Mouse (Mus musculus) C2C12 (cell line): Measurements from ENCODE around the gene Atp1a1. TPM values are rescaled to one million over a fixed set of nuclear protein-coding genes. Genes with fewer than 3 reads are reported as not detected.

Experiments
- H3K27me3 ChIP-seq: one replicate; pipeline ENCODE4 v1.6.1; 2011; ENCODE audit not compliant: control insufficient read depth, insufficient read depth, insufficient read length
- H3K36me3 ChIP-seq: one replicate; pipeline ENCODE4 v1.6.1; 2011; ENCODE audit not compliant: control insufficient read depth, insufficient read depth
- H3K4me3 ChIP-seq: one replicate; pipeline ENCODE4 v1.5.1; 2011; ENCODE audit warnings: mild to moderate bottlenecking, control low read depth; ENCODE audit not compliant: poor library complexity, insufficient read depth, severe bottlenecking
- H3K79me2 ChIP-seq: one replicate; pipeline ENCODE4 v1.6.1; 2011; ENCODE audit not compliant: control insufficient read depth, insufficient read depth
- H3K79me3 ChIP-seq: one replicate; pipeline ENCODE4 v1.6.1; 2011; ENCODE audit warnings: low read depth, control low read depth
- H3ac ChIP-seq: one replicate; pipeline ENCODE3; 2011; ENCODE audit warnings: low read depth; ENCODE audit not compliant: control insufficient read depth, insufficient read length
- CEBPB ChIP-seq: IDR thresholded peaks from one replicate; pipeline ENCODE4 v1.6.1; 2011; ENCODE audit warnings: low read depth, mild to moderate bottlenecking, control low read depth, moderate library complexity
- CTCF ChIP-seq: IDR thresholded peaks from one replicate; pipeline ENCODE4 v1.5.1; 2011; ENCODE audit not compliant: control insufficient read depth, insufficient read depth, insufficient read length
- FOSL1 ChIP-seq: IDR thresholded peaks from one replicate; pipeline ENCODE4 v1.8.0; 2011; ENCODE audit warnings: mild to moderate bottlenecking, low read length; ENCODE audit not compliant: poor library complexity, insufficient read depth, severe bottlenecking
- MAX ChIP-seq: IDR thresholded peaks from one replicate; pipeline ENCODE4 v1.6.1; 2011; ENCODE audit warnings: mild to moderate bottlenecking, control low read depth
- MYOD1 ChIP-seq: IDR thresholded peaks from one replicate; pipeline ENCODE4 v1.6.1; 2011; ENCODE audit warnings: low read depth; ENCODE audit not compliant: control insufficient read depth, insufficient read length
- MYOG ChIP-seq: IDR thresholded peaks from one replicate; pipeline ENCODE4 v1.6.1; 2011; ENCODE audit not compliant: control insufficient read depth, insufficient read length; ENCODE audit errors: extremely low read depth
- USF1 ChIP-seq: IDR thresholded peaks from one replicate; pipeline ENCODE4 v1.6.1; 2011; ENCODE audit warnings: low read depth, mild to moderate bottlenecking, control low read depth, moderate library complexity
- polyA plus RNA-seq: library from polyadenylated mRNA; unstranded; fragments of >200 nt; fragmentation: generic; extraction: Trizol; gene quantifications from one replicate; pipeline ENCODE4 v1.2.1, GENCODE M21; 2012; ENCODE audit warnings: missing spikeins

Gene Atp1a1
- polyA plus RNA-seq, 1 experiment: 228 TPM

DNA sequence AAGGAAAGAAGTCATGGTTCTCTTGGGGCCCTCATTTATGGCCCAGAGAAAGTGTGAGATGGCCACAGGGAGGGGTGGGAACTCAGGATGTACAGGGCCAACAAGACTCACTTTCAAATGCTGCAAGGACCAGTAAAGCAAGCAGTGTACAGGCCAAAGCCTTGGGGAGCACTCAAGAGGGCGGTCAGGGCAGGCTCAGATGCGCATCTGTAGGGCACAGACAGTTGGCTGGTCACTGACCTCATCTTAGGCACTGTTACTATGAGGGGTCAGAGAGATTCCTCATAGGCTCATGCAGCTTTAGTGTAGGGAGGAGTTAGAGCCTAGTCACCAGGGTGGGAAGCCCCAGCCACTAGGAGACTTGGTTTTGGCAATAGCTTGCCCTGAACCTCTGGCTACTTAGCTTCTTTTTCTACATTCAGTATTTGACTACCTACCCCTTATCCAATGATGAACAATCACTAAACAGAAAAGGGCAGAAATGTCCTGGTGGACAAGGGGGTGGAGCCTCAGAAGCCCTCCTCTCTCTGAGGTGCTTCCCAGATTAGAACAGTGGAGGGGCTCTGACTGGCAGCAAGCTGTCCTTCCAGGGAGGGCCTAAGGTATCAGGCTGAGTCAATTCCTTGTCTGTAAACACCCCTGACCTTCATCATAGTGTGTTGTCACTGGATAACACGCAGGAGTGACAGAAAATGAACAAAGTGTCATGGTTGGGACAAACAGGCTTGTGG lies 29.9 kb downstream of the Atp1a1 start:
- Histone ChIP-seq H3K36me3 (peaks cover 46% of the 10 kb centered on the region), H3K79me2 (no peaks in the 10 kb centered on the region)

DNA sequence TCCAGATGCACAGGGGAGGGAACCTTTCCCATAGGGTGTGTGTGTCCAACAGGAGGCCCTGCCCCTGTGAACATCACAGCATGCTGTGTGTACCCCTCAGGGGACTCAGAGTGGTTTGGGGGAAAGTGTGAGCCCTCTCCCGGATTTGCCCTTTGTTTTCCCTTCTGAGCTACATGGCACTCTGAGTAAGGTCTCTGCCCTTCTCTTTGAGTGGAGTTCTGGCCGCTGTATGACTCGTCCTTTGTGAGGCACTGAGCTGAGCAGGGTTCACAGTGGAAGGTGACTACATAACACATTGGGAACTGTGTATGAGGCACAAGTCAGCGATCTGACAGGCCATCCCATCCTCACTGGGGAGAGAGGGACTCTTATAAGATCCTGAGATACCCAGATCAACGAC lies 31.5 kb downstream of the Atp1a1 start:
- TF ChIP-seq USF1 (no peak), FOSL1 (no peak), MYOG (no peak), MYOD1 (no peak), CEBPB (no peak), CTCF (no peak), MAX (no peak)
- Histone ChIP-seq H3ac (no peak overlapping the region), H3K79me3 (no peaks in the 10 kb centered on the region)

More for the DNA sequence above, 29.9 kb downstream of the Atp1a1 start:
- no peak overlapping the region for H3ac ChIP-seq
- TF ChIP-seq MAX: no peak
- H3K27me3 ChIP-seq: no peaks in the 10 kb centered on the region
- H3K4me3 ChIP-seq: no peak overlapping the region
- H3K79me3 ChIP-seq: no peaks in the 10 kb centered on the region

DNA sequence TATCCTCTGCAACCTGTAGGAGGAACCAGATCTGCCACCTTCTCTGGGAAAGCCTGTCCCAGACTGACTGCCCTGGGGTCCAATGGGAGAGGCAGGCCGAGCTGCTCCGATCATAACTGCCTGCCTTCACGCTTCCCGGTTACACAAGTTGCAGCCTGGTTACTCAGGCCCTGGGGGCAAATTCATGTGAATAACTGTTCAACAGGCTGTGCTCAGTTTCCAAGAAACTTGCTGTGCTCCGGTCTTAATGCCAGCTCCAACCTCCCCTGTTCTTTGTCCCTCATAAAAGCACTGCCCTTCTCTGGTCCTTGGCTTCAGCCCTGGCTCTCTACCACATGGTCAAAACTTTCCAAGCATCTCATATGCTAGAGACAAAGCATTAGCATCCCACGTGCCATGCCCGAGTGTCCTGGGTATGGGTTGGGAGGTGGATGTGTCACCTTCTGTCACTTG lies 32.3 kb downstream of the Atp1a1 start:
- no peak overlapping the region for H3K4me3 ChIP-seq
- peaks cover 22% of the 10 kb centered on the region for H3K36me3 ChIP-seq
- H3K79me2 ChIP-seq: no peaks in the 10 kb centered on the region
- H3ac ChIP-seq: no peak overlapping the region
- no peaks in the 10 kb centered on the region for H3K79me3 ChIP-seq
- TF ChIP-seq CTCF: no peak
- TF ChIP-seq FOSL1: no peak
- no peaks in the 10 kb centered on the region for H3K27me3 ChIP-seq

More for the DNA sequence above, 31.5 kb downstream of the Atp1a1 start:
- H3K27me3 ChIP-seq: no peaks in the 10 kb centered on the region
- no peak overlapping the region for H3K4me3 ChIP-seq
- H3K79me2 ChIP-seq: no peaks in the 10 kb centered on the region
- peaks cover 29% of the 10 kb centered on the region for H3K36me3 ChIP-seq

DNA sequence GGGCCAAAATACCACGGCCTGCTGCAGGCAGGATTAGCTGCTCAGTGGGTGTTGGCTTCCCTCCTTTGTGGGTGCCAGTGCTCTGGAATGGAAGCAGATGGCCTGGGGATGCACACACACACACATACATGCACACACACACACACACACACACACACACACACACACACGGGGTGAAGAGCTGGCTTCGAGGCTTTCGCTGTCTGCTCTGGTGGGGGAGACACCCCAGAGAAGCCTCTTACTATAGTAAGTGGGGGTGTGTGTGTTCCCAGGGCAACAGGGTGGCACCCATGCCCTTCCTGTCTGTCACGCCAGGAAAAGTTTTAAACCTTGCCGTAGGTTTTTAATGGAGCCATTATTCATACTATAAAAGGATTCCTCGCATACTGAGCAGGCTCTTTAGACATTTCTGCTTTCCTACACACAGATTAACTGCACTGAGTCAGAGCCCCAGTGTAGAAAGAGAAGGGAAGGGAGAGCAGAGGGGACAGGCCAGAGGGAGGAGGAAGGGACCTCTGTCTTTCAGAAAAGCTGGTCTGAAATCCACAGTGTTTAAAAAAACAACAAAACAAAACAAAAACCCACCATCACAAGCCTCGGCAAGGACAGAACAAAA lies 32.9 kb downstream of the Atp1a1 start:
- Histone ChIP-seq H3K79me3 (no peaks in the 10 kb centered on the region), H3K36me3 (peaks cover 16% of the 10 kb centered on the region), H3ac (no peak overlapping the region), H3K79me2 (no peaks in the 10 kb centered on the region), H3K27me3 (no peaks in the 10 kb centered on the region), H3K4me3 (no peak overlapping the region)
- TF ChIP-seq CEBPB (no peak), USF1 (no peak), MYOG (no peak), FOSL1 (no peak), CTCF (no peak), MYOD1 (no peak), MAX (no peak)

DNA sequence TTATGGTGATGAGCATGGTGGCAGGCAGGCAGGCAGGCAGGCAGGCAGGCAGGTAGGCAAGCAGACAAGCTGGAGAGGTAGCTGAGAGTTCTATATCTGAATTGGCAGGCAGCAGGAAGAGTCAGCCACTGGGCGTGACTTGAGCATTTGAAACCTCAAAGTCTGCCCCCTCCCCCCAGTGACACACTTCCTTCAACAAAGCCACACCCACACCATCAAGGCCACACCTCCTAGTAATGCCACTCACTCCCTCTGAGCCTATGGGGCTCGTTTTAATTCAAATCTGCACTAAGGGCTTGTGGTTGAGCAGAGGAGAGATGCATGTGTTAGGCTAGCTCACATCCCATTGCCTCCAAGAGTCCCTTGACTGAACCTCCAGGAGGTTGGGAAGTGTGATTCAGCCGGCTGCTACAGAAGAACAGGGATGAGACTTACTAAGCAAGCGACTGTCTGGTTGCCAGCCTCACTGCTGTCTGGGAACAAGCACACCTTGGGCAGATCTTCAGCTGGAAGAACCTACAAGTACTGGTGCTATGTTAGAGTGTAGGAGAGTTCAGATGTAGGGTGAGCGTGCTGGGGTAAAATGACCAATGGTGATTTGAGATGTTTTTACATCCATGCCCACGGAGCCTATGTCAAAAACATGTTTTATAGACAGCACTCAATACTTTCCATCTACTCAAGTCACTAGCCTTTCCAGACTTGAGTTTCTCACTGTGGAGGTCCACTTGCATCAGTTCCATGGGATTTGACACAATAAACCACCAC lies 33.6 kb downstream of the Atp1a1 start:
- peaks cover 9% of the 10 kb centered on the region for H3K36me3 ChIP-seq
- no peak for TF ChIP-seq MYOG
- no peaks in the 10 kb centered on the region for H3K79me3 ChIP-seq
- no peak overlapping the region for H3K4me3 ChIP-seq
- H3K79me2 ChIP-seq: no peaks in the 10 kb centered on the region
- no peak overlapping the region for H3ac ChIP-seq
- no peaks in the 10 kb centered on the region for H3K27me3 ChIP-seq

DNA sequence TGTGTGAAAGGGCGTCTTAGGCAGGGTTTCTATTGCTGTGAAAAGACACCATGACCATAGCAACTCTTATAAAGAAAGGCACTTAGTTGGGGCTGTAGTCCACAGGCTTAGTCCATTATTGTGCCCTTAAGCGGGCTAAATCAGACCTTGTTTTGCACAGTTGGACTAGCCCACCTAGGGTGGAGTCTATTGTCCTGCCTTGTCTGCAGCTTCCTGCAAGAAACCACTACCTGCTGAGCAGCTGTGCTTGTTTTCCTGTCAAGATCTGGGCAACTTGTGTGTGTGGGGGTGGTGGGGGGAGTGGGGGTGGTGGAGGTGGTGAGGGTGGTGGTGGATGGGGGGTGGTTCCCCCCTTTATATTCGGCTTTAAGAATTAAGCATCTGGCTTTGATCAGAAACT lies 34.2 kb downstream of the Atp1a1 start:
- TF ChIP-seq CTCF: no peak
- H3K79me3 ChIP-seq: no peaks in the 10 kb centered on the region
- peaks cover 3% of the 10 kb centered on the region for H3K36me3 ChIP-seq
- H3ac ChIP-seq: no peak overlapping the region
- no peaks in the 10 kb centered on the region for H3K27me3 ChIP-seq
- H3K4me3 ChIP-seq: no peak overlapping the region
- H3K79me2 ChIP-seq: no peaks in the 10 kb centered on the region
